Mouse (Mus musculus): Measurements from ENCODE around the gene Eed.

Eed gene

DNA sequence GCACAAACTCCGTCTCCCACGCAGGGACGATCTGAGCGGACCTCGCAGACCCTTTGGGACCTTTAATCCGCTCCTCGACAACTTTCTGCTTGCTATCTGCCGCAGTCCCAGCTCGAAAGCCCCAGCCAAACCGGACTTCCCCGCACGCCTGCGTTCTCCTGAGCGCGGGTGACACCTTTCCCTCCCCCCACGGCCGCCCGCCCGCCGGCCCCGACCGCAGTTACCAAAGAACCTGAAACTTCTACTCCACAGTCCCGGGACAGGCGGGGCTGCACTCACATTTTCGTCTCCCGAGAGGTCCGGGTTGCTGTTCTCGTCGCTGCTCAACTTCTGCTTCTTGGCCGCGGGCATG lies 674 bp downstream of the Eed start:
- no peak for DNase-seq (ENCODE audit: low spot score)

GRCm38 (mm10) chr7:89979432-89980130 lies 1.2 kb downstream of the Eed start:
- no peak for DNase-seq (ENCODE audit: low spot score)

- DNase-seq (ENCODE audit: low spot score): no peak
These were observed 4.0 kb downstream of the Eed start for GRCm38 (mm10) chr7:89976796-89977195.

- DNase-seq (ENCODE audit: low spot score): no peak
These were observed 5.2 kb downstream of the Eed start for GRCm38 (mm10) chr7:89975571-89975970.

- DNase-seq (ENCODE audit: low spot score): no peak
These were observed 13.5 kb downstream of the Eed start for GRCm38 (mm10) chr7:89967235-89967634.

DNA sequence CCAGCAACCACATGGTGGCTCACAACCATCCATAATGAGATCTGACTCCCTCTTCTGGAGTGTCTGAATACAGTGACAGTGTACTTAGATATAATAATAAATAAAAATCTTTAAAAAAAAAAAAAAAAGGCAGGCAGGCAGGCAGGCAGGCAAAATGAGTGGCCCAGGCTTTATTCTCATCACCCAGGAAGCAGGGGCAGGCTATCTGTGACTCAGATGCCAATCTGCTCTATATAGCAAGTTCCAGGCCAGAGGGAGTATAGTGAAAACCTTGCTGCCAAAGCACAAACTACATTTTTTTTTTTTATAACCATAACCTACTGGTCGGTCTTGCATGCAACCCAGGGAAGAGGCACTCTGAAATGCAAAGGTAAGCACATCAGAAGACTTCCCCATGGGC lies 14.0 kb downstream of the Eed start:
- DNase-seq (ENCODE audit: low spot score): no peak

GRCm38 (mm10) chr7:89963135-89963534 lies 17.6 kb downstream of the Eed start:
- no peak for DNase-seq (ENCODE audit: low spot score)

DNA sequence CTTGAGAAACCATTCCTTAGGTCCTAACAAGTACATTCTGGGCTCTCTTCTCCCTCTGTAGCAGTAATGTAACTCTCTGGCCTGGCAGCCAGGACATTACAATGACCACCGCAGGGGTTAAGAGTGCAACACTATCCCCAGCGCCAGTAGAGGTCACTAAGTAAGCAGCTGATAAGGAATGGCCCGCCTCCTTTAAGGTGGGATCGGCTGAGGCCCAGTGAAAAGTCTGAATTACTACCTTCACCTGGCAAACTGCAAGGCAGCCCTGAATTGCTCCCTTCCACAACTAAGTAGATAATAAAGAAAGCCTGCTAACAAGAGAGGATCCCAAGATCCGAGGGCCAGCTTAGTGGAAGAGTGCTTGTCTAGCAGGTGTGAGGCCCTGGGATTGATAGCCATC lies 23.5 kb downstream of the Eed start:
- no peak for DNase-seq (ENCODE audit: low spot score)

- no peak for DNase-seq (ENCODE audit: low spot score)
These were observed 26.5 kb downstream of the Eed start for GRCm38 (mm10) chr7:89954261-89954660.

DNA sequence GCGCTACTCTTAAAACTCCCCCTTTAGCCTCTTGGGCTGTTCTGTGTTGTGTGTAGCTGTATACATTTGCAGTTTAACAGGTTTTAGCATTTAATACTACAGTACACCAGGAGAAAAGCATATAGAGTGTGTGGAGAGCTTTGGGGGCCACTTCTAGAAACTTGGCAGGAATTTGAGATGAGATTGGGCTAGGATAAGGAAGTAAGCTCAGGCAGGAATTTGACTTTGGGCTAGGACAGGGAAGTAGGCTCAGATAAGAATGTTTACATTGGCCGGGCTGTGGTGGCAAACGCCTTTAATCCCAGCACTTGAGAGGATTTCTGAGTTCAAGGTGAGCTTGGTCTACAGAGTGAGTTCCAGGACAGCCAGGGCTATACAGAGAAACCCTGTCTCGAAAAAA lies 31.4 kb downstream of the Eed start:
- no peak for DNase-seq (ENCODE audit: low spot score)

- DNase-seq (ENCODE audit: low spot score): no peak
These were observed 32.8 kb downstream of the Eed start for GRCm38 (mm10) chr7:89948026-89948425.

DNA sequence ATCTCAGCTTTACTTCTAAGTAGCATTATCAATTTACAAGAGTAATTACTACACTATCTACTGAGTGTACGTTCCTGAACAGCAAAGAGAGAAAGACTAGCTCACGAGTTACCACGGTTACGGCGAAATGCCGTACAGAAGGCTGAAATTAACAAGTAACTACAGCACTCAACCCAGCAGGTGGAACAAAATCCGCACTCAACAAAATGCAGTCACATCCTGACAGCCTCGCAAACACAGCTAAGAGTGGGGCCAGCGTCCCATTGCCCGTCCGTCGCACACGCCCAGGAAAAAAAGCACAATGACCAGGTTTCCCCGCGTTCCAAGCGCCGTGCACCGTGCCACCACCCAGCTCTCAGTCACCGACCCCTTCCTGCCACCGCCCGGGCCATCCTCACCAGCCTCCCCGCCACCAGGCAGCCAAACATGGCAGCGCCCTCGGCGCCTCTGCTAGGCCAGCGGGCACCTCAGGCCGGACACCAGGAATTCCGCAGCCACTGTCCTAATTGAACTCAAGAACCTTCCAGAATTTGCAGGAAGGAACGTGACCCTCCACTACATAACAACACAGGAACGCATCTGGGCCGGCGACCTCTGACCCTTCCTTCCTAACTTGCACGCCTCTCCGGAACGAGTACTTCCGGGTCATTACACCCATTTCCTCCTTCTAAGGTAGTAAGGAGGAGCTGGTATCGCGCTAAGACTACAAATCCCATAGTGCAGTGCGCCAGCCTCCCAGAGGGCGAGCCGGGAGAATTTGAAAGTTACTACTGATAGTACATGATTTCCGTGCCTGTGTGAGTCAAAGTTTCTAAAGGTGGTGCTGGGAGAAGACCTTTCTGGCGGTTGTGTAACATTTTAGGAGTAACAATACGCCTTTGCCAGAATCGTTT lies 40.0 kb downstream of the Eed start, which contains the start of gene Hikeshi:
Hikeshi (minus strand) TSS at position 634 of the 893 bp plus-strand sequence.
- peak; percentile 95 for DNase-seq (ENCODE audit: low spot score)

GRCm38 (mm10) chr7:89939497-89940353 lies 41.1 kb downstream of the Eed start:
- no peak for DNase-seq (ENCODE audit: low spot score)

DNA sequence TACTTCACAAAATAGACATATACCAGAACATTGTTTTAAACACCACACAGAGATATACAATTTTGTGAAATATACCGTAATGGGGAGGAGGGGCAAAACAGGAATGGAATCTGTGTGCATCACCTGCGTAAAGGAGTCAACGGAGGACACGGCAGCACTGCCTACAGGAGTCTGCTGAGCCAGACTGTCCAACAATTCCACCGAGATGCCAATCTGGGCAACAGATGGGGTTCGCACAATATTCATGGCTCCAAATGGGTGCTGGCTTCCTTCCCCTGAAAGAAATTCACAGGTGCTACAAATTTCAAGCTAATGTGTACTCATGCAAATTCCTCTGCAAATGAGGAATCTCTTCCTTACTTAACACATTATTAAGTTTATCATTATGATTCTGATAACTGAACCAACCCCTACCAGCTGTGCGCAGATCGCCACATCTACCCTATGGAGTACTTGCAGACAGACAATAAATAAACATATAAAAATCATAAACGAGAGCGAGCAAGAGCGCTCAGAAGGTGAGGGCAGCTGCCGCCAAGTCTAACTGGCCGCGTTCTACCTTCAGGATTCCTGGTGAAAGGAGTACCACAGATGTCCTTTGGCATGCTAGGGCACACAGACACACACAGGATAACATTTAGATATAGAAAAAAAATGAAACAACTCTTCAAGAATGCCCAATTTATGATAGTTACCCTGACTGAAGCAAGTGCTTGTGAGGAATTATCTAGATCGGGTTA lies 57.2 kb downstream of the Eed start:
- DNase-seq (ENCODE audit: low spot score): no peak

- no peak for DNase-seq (ENCODE audit: low spot score)
These were observed 63.0 kb downstream of the Eed start for GRCm38 (mm10) chr7:89917776-89918175.

GRCm38 (mm10) chr7:89916711-89917110 lies 64.1 kb downstream of the Eed start:
- no peak for DNase-seq (ENCODE audit: low spot score)

DNA sequence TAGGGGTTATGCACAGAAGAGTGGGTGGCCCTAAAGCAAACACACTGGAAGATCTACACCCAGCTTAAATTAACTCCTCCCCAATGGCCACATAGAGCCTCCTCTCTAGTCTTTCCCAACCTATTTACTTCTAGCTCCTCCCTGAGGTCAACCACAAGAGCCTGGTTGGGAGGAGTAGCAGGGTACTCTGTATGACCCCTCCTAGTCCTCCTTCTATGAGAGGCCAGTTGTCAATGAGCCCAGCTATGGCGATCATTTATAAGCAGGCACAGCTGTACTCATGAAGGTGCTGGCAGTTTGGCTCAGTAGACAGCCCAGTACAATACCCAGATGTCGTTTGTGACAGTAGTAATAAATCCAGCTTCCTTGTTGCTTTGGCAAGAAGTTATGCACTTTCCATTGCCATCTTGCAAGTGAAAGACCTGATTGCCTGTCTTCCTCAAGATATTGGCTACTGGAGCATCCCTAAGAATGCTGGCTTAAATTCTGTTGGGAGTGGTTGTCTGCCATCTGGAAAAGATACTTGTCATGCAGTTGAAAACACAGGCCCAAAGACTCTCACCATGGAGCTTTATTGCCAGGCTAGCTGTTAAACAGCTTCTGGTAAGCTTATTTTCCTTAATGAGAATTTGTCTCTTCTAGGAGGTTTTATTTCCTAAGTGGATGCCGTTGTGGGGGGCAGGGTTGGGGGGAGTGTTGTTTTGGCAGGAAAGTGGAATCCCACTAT lies 67.2 kb downstream of the Eed start:
- no peak for DNase-seq (ENCODE audit: low spot score)

DNA sequence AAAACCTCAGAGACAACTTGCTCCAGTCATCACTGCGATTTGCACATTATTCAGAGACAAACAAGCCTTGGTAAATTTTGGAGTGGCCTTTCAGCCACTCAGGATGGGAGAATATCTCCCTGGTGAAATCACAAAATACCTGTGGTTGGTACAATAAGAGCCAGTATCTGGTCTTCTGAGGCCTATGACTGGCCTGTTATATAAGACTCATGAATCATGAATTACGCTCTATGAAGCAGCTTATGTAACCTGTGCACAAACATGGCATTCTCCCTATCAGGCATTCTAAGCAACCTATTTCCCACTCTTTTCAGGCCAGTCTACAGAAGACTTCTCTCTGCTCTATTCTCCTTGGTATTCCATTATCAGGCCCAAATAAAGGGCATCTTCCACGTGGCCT lies 68.4 kb downstream of the Eed start:
- DNase-seq (ENCODE audit: low spot score): no peak

GRCm38 (mm10) chr7:89909711-89910110 lies 71.1 kb downstream of the Eed start:
- no peak for DNase-seq (ENCODE audit: low spot score)

DNA sequence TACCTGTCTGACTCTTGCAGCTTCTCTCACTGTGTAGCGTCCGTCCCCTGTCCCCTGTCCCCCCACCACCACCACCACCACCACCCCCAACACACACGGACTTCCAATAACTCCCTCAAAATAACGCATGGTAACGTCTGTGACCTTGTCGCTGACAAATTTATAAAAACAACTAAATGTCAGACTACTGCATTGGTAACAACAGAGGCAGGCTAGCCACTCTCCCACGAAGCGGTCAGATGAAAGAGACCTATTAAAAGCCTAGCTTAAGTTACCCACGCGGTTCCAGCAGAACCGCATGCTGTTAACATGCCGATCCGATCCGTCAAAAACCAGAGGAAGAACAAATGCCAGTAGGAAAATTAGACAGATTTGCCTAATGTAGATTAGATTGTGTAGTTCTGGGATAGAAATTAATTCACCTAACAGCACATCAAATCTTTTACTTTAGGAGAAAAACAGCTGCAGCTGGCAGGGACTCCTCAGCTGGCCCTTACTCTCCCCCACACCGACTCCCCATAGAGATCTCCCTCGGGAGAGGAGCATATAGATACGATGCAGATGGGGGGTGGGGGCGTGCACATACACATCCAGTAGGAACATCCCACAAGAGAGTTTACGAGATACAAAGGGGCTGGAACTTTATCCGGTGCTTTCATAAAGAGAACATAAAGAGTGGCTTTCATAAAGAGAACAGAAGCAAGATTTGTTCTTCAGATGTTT lies 71.7 kb downstream of the Eed start:
- no peak for DNase-seq (ENCODE audit: low spot score)
